Mouse (Mus musculus): ENCODE measurements around the gene Map3k7cl. TPM values are rescaled to one million over a fixed set of nuclear protein-coding genes. Genes with fewer than 3 reads are reported as not detected.

Gene Map3k7cl
- total RNA-seq, 2 experiments from 2014 or later, result 0.72 to 1.0 TPM

DNA sequence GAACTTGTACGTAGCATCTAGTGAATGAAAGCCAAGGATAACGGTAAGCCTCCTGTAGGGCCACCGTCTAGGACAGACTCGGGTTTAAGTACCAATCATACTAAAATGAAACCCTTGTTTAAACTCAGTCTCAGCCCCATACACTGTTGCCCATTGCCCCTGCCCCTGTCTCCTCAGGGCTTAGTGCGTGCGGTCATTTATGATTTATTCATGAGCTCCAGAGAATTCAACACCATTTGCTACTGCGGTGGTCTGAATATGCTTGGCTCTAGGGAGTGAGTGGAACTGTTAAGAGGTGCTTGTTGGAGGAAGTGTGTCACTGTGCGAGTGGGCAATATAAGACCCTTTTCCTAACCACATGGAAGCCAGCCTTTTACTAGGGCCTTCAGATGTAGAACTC, 34.7 kb downstream of the Map3k7cl start:
- DNase-seq, result no peak

DNA sequence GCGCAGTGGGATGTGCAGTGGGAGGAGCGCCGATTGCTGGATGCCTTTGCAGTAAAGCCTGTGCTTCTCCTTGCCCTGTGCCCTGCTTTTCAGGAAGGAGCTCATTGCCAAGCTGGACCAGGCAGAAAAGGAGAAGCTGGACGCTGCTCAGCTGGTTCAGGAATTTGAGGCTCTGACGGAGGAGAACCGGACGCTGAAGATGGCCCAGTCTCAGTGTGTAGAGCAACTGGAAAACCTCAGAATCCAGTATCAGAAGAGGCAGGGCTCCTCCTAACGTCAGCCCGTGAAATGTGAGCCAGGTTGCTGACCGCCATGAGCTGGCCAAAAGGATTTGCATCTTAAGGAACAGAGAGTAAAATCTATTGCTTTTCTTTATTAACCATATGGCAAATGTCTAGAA, 41.0 kb downstream of the Map3k7cl start:
- no peak for DNase-seq

DNA sequence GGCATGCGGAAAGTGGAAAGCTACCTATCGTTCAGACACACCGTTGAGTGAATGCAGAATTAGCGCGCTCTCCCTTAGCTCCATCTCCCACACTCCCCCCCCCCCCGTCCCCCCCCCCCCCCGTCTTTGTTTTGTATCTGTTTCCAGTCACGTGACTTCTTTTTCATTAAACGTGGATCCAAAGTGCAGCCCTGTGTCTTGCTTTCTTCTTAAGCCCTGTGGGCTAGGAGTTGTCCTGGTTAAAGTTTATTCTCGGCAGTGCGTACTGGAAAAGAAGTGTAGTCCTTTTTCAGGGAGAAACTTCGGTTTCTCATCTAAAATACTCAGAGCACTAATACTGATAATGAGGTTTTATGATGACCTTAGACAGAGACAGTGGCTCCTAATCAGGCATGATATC, 42.0 kb downstream of the Map3k7cl start:
- DNase-seq, result no peak

DNA sequence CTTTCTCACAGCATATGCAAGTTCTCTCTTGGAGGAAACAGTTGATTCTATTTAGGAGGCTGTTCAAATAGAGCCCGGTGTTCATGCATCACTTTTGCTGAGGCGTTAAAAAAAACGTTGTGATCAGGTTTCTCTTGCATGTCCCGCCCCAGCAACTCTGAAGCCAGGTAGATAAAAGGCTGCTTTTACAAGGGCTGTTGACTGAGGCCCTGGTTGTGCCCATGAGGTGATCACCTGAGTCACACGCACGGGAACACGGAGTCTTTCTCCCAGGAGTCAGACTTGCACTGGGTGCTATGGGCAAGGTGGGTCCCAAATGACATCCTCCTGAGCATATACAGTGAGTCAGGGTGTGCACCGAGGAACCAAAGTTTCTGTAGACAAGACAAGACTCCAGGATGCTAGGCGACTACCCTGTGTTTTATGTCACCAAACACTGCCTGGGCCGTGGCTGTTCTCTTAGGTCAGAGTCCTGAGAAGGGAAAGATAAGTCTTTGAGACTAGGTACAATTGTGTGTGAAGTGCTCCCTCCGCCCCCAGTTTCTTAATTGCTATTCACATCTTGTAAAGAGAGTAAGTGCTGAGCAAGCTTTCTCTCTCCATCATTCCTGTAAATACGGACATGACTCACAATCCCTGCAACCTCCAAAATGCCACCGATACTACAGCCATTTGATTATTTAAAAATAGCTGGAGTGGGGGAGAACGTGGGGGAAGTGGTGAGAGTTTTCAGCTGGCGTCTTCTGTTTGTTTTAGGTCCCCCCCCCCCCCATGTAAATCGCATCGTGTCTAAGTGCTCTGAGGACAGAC, 49.8 kb downstream of the Map3k7cl start:
- DNase-seq, result no peak

DNA sequence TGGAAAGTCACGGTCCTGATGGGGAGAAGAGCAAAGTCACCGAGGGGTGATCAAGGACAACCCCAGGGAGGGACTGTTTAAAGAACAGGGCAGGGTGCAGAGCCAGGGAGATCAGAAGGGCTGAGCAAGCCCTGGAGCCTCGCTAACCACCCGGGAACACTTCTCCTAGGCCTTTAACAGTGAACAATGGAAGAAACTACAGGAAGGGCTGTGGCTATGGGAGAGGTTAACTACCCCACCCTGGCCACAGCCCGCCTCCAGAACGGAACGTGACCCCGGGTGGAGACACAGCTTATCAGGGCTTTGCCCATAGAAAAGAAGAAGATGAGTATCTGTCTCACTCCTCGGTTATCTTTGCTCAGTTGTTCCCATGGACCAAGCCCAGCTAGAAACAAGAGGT, 50.9 kb downstream of the Map3k7cl start:
- DNase-seq, result no peak

DNA sequence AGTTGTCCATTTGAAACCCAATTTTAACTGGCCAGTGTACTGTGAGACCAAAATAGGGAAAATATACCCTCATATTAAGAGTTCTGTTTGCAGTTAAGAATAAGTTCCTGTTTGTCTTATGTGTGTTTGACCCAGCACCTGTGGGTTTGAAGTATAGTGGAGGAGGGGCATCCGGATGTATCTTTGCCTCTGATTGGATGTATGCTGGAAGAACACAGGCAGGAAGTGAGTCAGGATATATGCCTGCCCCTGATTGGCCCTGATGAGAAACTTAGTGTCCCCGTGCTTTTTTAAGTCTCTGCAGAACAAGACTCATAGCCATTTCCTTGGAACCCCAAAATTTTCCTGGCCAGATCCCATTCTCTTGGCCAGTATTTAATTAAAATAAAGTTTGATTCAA, 51.8 kb downstream of the Map3k7cl start:
- no peak for DNase-seq

DNA sequence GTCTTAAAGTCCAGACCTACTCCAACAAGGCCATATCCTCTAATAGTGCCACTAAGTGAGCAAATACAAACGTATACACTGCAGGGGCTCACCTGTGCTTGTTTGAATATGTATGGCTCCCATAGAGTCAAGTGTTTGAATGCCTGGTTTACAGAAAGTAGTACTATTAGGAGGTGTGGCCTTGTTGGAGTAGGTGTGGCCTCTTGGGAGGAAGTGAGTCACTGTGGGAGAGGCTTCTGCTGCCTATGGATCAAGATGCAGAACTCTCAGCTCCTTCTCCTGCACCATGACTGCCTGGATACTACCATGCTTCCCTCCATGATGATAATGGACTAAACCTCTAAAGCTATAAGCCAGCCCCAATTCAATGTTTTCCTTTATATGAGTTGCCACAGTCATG, 54.3 kb downstream of the Map3k7cl start:
- DNase-seq, result no peak

DNA sequence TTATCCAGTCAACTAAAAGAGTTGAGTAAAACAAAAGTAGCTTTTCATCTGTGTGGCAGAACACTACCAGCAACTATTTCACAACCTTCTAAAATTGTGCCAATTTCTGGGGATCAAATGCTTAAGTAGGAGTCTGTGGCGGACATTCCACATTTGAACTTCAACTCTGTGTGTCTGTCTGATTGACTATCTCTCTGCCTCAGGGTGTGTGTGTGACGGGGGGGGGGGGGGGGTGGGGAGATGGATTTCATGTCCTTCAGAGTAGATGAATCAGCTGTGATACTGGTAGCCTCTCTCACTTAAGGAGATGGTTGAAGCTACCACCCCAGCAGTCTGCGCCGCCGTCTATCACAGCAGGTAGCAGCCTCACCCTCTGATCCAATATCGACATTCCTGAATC, 54.8 kb downstream of the Map3k7cl start:
- no peak for DNase-seq

DNA sequence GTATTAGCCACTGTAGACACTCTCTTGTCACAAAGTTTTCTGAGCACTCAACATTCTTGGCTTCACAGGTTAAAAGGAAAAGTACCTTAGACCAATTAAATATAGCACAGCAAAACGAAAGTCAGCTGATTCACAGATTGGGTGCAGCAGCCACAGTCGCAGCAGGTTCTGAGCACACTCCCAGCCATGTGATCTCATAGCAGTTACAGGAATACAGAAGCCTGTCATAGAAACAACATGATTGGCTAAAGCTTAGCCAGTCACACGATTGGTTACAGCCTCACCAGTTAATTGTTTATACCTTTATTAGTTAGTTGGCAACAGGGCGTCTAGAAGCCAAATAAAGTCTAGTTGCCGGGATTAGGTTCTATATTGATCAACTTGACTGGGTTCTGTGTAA, 57.0 kb downstream of the Map3k7cl start:
- DNase-seq, result no peak

DNA sequence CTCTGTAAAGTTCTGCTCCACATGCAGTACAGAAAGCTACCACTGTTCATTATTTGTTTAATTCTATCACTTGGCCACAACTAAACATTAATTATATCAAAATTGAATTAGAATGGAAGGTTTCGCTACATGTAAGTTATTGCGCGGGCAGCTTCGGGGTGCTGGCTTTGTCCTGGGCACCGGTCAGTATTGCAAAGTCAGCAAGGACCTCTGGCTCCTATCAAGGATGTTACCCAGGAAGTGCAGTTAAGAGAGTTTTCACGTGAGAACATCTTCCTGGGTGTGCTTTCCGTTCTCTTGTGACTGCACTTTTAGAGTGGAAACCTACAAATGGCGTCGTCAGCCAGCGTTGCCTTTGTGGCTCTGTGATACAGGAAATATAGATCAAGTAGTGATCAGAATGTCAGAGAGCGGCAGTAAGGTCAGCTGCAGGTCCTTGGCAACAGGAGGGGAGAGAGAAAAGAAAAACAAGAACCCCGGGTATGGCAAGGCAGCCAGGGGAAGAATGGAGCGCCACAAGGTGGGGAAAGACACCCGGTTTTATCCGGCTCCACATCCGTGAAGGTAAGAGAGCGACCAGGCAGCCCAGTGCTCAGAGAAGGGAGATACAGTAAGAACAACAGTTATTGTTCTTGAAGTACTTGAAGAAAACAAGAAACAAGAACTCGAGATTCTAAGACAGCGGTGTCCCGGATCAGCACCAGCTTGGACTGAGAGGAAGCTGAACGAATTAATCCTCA, 57.6 kb downstream of the Map3k7cl start:
- peak in 1 of 2 experiments; percentile 11 for DNase-seq

DNA sequence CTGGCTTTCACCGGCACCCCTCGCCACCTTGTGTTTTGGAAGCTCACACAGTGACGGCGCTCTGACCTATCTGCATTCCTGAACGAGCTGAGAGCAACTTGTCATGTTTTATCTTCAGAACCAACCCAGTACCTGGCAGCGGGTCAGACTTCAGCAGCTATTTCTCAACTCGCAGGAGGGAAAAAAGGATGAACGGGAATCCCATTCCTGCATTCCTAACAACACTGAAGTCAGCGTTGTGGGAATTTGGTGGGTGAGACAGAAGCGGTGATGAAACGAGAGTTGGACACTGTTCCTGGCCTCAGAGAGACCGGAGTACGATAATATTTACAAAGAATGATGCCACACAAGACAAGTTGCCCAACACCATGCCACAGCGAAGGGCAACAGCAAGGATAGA, 58.3 kb downstream of the Map3k7cl start:
- peak; percentile 35 to 62 for DNase-seq

DNA sequence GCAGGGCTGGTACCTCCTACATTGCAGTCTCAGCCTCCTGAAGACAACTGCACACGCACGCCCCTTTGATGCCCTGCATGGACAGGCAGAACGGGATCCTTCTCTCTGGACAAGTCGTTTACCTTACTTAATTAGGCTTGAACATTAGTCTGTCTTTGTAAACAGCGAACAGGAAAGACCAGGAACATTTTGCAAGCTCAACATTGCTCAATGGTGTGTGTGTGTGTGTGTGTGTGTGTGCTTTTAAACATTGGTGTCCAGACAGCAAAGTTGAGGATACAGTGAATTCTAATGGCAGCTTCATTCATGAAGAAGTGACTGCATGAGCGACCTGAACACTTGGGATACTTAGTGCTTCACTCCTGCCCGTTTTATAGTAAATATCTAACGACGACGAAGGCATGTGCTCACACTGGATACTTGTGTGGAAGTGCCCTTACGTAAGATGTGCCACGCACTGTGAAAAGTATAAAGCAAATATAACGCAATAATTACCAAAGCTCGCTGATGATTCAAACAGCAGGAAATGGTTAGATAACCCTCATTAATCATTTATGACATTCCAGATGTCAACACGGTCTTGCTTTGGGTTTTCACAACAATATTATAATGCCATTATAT, 59.2 kb downstream of the Map3k7cl start:
- DNase-seq, result no peak

DNA sequence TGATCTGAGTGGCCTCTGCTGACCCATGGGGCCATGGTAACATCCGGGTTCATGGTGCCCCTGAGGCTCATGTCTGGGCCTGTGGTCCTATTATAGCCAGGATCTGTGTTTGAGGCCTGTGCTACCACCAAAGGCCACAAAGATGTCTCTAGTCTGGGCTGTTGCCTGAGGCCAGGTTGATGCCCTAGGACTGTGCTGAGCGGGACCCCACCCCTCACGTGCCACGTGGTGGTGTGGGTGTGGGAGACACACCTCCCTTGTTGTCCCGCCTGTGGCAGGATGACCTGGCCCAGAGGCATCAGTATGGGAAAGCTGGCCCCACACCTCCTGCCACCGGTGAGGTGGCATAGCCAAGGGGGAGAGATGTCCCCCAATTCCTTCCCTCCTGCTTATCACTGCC, 64.2 kb downstream of the Map3k7cl start:
- no peak for DNase-seq

DNA sequence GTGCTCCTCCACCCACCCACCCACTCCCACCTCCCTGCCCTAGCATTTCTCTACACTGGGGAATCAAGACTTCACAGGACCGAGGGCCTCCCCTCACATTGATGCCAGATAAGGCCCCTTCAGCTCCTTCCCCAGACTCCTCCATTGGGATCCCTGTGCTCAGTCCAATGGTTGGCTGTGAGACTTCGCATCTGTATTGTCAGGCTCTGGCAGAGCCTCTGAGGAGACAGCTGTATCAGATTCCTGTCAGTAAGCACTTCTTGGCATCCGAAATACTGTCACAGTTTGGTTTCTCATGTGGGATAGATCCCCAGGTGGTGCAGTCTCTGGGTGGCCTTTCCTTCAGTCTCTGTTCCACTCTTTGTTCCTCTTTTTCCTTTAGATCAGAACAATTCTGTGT, 68.1 kb downstream of the Map3k7cl start:
- no peak for DNase-seq

DNA sequence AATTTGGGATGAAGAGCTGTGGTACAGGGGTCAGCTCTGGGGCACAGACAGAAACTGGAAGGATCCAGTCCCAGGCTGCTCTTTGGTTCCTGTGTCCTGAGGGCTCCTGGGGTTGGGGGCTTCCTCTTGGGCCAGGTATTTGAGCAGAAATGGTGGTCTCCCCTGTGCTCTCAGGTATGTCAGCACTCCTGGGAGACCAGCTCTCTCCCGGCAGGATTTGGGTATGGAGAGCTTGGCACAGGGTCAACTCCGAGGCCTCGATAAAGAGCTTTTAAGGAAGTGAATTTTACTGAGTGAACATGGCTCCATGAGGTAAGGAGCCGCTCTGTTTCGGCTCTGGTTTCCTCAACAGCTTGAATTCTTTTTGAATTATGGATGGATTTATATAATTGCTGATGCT, 70.8 kb downstream of the Map3k7cl start:
- DNase-seq, result no peak

DNA sequence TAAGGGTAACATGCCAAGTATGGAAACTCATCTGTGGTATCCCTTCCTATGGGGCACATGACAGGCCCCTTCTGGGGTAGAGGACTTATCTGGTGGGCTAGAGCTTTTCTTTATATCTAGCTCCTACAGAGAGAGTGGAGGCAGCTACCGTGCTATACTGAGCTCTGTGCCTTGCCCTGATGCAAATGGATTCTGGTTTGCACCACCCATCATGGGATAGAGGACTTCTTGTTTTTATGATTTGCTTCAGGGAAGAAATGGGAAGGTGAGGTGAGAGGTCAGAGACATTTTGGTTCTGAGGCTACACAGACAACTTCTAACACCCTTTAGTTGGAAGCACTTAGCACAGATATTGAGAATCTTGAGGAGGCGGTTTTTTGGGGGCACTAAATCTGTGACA, 71.8 kb downstream of the Map3k7cl start:
- no peak for DNase-seq

DNA sequence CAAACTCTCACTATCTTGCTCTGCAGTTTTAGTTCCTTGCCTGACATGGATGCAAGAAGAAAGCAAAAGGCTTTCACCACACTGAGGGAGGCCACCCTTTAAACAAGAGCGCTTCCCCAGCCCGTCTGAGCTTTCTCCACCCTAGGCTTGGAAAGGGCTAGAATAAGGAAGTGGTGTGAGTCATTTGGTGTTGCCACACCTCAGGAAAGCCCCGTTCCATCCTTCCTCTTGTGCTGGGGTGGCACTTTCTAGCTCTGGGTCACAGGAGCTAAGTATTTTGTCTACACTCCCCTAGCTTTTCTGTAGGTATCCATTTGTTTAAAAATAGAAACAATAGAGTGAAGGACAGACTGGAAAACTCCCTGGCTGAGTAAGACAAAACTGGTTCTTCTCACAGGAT, 72.2 kb downstream of the Map3k7cl start:
- DNase-seq, result peak; percentile 21 to 22

DNA sequence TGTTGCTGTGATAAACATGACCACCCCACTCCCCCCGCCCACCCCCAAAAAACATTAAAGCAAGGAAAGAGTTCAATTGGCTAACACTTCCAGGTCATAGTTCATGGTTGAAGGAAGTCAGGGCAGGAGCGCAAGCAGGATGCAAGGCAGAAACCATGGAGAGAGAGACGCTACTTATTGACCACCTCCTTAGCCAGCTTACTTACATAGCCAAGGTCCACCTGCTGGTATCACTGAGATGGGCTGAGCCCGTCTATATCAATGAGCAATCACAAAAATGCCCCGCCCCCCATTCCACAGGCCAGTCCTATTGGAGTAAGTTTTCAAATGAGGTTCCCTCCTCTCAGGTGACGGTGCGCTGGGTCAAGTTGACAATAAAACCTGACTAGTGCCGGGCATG, 72.7 kb downstream of the Map3k7cl start:
- DNase-seq, result no peak

DNA sequence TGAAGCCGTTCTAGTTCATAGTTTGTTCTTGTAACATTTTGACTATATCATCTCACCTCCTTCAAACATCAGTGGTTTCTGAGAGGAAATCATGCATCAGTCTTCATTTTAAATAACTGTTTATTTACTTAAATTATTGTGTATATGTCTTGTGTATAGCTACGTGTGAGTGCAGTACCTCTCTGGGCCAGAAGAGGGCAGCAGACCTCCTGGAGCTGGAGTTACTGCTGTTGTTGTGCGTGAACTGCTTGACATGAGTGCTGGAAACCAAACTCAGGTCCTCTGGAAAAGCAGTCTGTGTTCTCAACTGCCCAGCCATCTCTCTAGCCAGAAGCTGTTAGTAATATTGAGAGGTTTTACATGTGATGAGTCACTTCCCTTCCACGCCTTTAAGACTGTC, 73.6 kb downstream of the Map3k7cl start:
- no peak for DNase-seq

DNA sequence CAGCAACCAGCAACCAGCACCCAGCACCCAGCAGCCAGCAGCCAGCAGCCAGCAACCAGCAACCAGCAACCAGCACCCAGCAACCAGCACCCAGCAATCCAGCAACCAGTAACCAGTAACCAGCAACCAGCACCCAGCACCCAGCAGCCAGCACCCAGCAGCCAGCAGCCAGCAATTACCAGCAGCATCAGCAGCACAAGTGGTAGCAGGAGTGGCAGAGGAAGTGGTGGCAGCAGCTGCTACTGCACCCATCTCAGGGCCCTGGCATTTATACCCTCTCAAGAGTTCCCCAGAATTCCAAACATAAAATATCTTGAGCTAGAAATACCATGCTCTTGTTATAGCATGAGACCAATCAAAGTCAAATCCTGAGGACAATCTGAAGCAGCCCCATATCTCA, 81.6 kb downstream of the Map3k7cl start:
- DNase-seq, result no peak

DNA sequence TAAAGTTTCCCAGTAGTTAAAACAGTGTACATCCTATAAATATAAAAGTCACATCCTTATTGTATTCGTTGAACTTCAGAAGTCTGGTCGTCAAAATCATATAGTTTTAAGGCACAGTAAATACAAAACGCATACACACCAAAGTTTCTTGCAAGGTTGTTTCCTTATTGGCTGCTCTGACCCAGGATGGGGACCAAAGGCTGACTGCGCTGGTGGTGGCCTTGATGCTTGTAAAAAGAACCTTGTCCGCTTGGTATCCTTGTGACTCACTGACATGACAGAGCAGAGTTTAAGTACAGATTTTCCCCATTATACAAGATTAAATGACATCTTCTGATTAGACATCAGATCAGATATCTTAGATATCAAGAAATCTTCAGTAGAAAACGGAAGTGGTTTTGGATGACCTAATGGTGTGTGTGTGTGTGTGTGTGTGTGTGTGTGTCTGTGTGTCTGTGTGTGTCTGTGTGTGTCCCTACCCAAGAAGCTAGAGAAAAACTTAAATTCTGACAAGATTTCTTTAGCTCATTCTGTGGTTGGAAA, 82.2 kb downstream of the Map3k7cl start:
- peak; percentile 71 to 78 for DNase-seq

DNA sequence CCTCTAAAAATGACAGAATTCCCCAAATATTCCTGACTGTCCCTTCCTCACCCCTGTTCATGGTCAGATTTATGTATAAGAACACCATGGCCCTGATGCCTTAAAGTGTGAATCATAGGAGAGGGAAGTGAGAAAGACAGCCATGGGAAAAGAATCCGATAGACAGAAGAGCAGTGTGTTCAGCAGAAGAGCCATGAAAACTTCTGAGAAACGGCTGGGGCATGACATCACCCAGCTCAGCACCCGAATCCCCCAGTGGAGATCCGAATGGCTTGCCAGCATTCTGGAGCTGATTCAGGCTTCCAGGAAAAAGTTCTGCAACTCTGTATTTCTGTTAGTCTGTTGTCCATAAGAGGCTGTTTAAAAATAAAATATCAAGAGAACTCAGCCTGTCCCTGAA, 82.7 kb downstream of the Map3k7cl start:
- DNase-seq, result peak; percentile 72 to 74

DNA sequence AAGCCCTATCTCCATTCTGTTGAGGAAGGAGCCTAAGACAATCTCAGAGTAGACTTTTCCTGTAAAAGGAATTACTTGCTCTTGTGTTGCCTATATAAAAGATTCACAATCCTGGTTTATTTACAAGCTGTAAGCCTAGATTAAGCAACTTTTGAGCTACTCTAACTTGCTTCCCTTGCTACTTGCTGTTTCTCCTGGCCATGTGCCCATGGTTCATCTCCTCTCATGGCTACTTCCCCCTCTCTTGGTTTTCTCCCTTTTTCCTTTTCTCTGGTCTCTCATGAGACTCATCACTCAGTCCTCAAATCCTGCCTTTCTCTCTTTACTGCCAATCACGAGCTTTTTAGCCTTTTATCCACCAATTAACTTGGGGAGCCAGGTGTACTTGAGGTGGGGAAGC, 85.0 kb downstream of the Map3k7cl start:
- DNase-seq, result peak in 1 of 2 experiments; percentile 8

Measured in adrenal gland, postnatal 36 days (tissue).